15 mouse cellular contexts compared by ENCODE assay signal in genomic region chr6:112093300-112093699, GRCm38 (mm10).
DNase-seq lines count a peak whose midpoint lies in the region; ATAC-seq and TF ChIP-seq lines count a peak whose summit lies in the region.
"Had no signal": no experiment of that assay in that cellular context is flagged by ENCODE, and none has a peak within 500 bp of the region (broad histone marks: within the 10 kb centered on the region; RNA-seq: fewer than 3 reads in every experiment).

No protein-coding gene starts in this region.

- no peaks in the 10 kb centered on the region for H3K27me3 ChIP-seq in kidney, adult 2 months (replicated peaks; ENCODE audit: control insufficient read depth, insufficient read depth, low read length)
- no peaks in the 10 kb centered on the region for H3K27me3 ChIP-seq in liver, embryonic 11.5 days (replicated peaks; ENCODE audit: control insufficient read depth, insufficient read depth, low read length)

- no peak for TF ChIP-seq CTCF in kidney, adult 2 months (conservative IDR thresholded peaks at IDR 0.05; ENCODE audit: insufficient read depth, insufficient read length, low read depth, low read length)
- TF ChIP-seq CTCF in gastrocnemius, adult 2 months (IDR thresholded peaks at IDR 0.05) = no peak

- H3K9me3 ChIP-seq in liver, embryonic 11.5 days (ENCODE audit: control insufficient read depth, low read length) = no peaks in the 10 kb centered on the region
- H3K9me3 ChIP-seq: midbrain, embryonic 10.5 days had no signal

- 82% methylated on average over 3 of the region's 3 CpGs for WGBS in kidney, adult 2 months
- 64% methylated on average over 3 of the region's 3 CpGs for WGBS in liver, embryonic 11.5 days

- H3K4me2 ChIP-seq in liver, embryonic 11.5 days = no peak overlapping the region

- H3K4me1 ChIP-seq in kidney, adult 2 months (ENCODE audit: control insufficient read depth, insufficient read depth, low read length) = no peaks in the 10 kb centered on the region
- no peaks in the 10 kb centered on the region for H3K4me1 ChIP-seq in liver, embryonic 11.5 days (replicated peaks; ENCODE audit: control insufficient read depth, insufficient read depth, low read length)
- H3K4me1 ChIP-seq: midbrain, embryonic 10.5 days had no signal

- peak; percentile 5 for DNase-seq in embryo, embryonic 10 days (ENCODE audit: low spot score)
- no peak for DNase-seq in embryo, embryonic 9.5 days (ENCODE audit: extremely low spot score)
- DNase-seq in kidney, postnatal 10 days = peak; percentile 18
- no peak for DNase-seq in kidney, adult 2 months
- peak; percentile 7 for DNase-seq in right cerebral cortex, adult 18-20 months
- DNase-seq in right cerebral cortex, postnatal 25 days = no peak
- DNase-seq in liver, embryonic 11.5 days (ENCODE audit: low spot score) = no peak
- no peak for DNase-seq in gastrocnemius, adult 2 months
- DNase-seq: adrenal gland, adult 2 months; heart, postnatal 4 days; kidney, postnatal 36 days; spleen, adult 18-20 months; thymus, postnatal 4 days had no signal

- TF ChIP-seq POLR2A in kidney, adult 2 months (IDR thresholded peaks at IDR 0.05; ENCODE audit: low read depth, low read length) = no peak

- ATAC-seq in liver, embryonic 11.5 days (replicated peaks; ENCODE audit: low FRiP score) = no peak
- ATAC-seq: inflammation-experienced regulatory T-cells, adult 6 months had no signal

- no peak overlapping the region for H3K27ac ChIP-seq in kidney, adult 2 months (ENCODE audit: insufficient read depth, low read depth, low read length)
- no peak overlapping the region for H3K27ac ChIP-seq in liver, embryonic 11.5 days (ENCODE audit: low read depth, low read length)
- H3K27ac ChIP-seq in gastrocnemius, adult 2 months = no peak overlapping the region
- H3K27ac ChIP-seq: midbrain, embryonic 10.5 days had no signal

- H3K4me3 ChIP-seq in kidney, adult 2 months (ENCODE audit: insufficient read depth, low read depth, low read length) = no peak overlapping the region
- no peak overlapping the region for H3K4me3 ChIP-seq in liver, embryonic 11.5 days (ENCODE audit: low read depth, low read length)
- H3K4me3 ChIP-seq in gastrocnemius, adult 2 months = no peak overlapping the region
- H3K4me3 ChIP-seq: midbrain, embryonic 10.5 days had no signal

- H3K9ac ChIP-seq in liver, embryonic 11.5 days (ENCODE audit: low read depth, low read length) = no peak overlapping the region

- no peaks in the 10 kb centered on the region for H3K36me3 ChIP-seq in kidney, adult 2 months (ENCODE audit: control insufficient read depth, insufficient read depth, low read length)
- H3K36me3 ChIP-seq in liver, embryonic 11.5 days (ENCODE audit: control insufficient read depth, insufficient read depth, low read length) = no peaks in the 10 kb centered on the region
- H3K36me3 ChIP-seq: midbrain, embryonic 10.5 days had no signal

- intact Hi-C loops in gastrocnemius, adult 2 months (cut with DNase I) = no loop called here

Comparison
In these comparisons a context has a peak if more than half of its experiments do, and no peak if none do; other contexts are left out.
1. DNase-seq: peak in embryo, embryonic 10 days (single experiment), kidney, postnatal 10 days (single experiment) and right cerebral cortex, adult 18-20 months (single experiment); none in embryo, embryonic 9.5 days (single experiment), kidney, adult 2 months (single experiment), right cerebral cortex, postnatal 25 days (single experiment), liver, embryonic 11.5 days (single experiment) and gastrocnemius, adult 2 months (single experiment).